Mouse (Mus musculus) liver, embryonic 11.5 days (tissue): ENCODE measurements around the gene Pdgfa. TPM values are rescaled to one million over a fixed set of nuclear protein-coding genes. Genes with fewer than 3 reads are reported as not detected.

Experiments
- ATAC-seq: fragments of 200-750 bp; cut with Nextera tagmentation; replicated peaks from 2 replicates; pipeline ENCODE4 v1.8.0; 2017; ENCODE audit warnings: moderate number of reproducible peaks, mild to moderate bottlenecking, moderate TSS enrichment, moderate library complexity; ENCODE audit not compliant: low FRiP score
- DNase-seq: peaks from one replicate; pipeline ENCODE4 v3.0.0-alpha.2; 2017; ENCODE audit warnings: low spot score
- H3K27ac ChIP-seq: fragments of 300-500 bp; sonication (generic); 2 replicates; pipeline ENCODE4 v1.5.1; 2014; ENCODE audit warnings: mild to moderate bottlenecking, low read depth, low read length, control low read depth
- H3K27me3 ChIP-seq: fragments of 300-500 bp; sonication (generic); replicated peaks from 2 replicates; pipeline ENCODE4 v1.6.1; 2014; ENCODE audit warnings: low read length, mixed read lengths; ENCODE audit not compliant: control insufficient read depth, insufficient read depth
- H3K36me3 ChIP-seq: fragments of 300-500 bp; sonication (generic); 2 replicates; pipeline ENCODE4 v1.6.1; 2014; ENCODE audit warnings: mild to moderate bottlenecking, low read length, moderate library complexity, mixed read lengths; ENCODE audit not compliant: control insufficient read depth, insufficient read depth
- H3K4me1 ChIP-seq: fragments of 300-500 bp; sonication (generic); replicated peaks from 2 replicates; pipeline ENCODE4 v1.6.1; 2014; ENCODE audit warnings: low read length, mixed read lengths; ENCODE audit not compliant: control insufficient read depth, insufficient read depth
- H3K4me2 ChIP-seq: fragments of 300-500 bp; sonication (generic); 2 replicates; pipeline ENCODE4 v1.6.1; 2014; ENCODE audit warnings: mild to moderate bottlenecking, control low read depth, moderate library complexity
- H3K4me3 ChIP-seq: fragments of 300-500 bp; sonication (generic); 2 replicates; pipeline ENCODE4 v1.5.1; 2014; ENCODE audit warnings: low read depth, low read length, control low read depth
- H3K9ac ChIP-seq: fragments of 300-500 bp; sonication (generic); 2 replicates; pipeline ENCODE4 v1.6.1; 2014; ENCODE audit warnings: low read depth, low read length, control low read depth
- H3K9me3 ChIP-seq: fragments of 300-500 bp; sonication (generic); 2 replicates; pipeline ENCODE4 v1.6.1; 2016; ENCODE audit warnings: low read length, inconsistent platforms, mixed read lengths; ENCODE audit not compliant: control insufficient read depth
- WGBS: fragments of 180-500 bp; shearing (Covaris S2); extraction: QIAGEN DNeasy Blood & Tissue Kit; methylation state at CpG from one replicate; pipeline ENCODE4 v1.1.7; 2014; 5-methylcytosine and 5-hydroxymethylcytosine counted together
- polyA plus RNA-seq: library from polyadenylated mRNA; unstranded; fragments of >200 nt; fragmentation: Nextera tagmentation; extraction: Ambion mirVana; gene quantifications from 2 replicates; pipeline ENCODE4 v1.2.1, GENCODE M21; 2014

The Pdgfa gene
- polyA plus RNA-seq = 3.4 and 5.0 TPM in 2 replicates

GRCm38 (mm10) chr5:138997171-138997788, at the start of gene Pdgfa:
Gene Pdgfa, minus strand, starts transcription at chr5:138997370.
- ATAC-seq (no peak), DNase-seq (peak; percentile 61)
- Histone ChIP-seq H3K27ac (no peak within 1 kb of the TSS), H3K27me3 (peaks cover 83% of the 10 kb centered on the region), H3K9ac (no peak within 1 kb of the TSS), H3K9me3 (no peaks in the 10 kb centered on the region), H3K4me2 (peak within 1 kb of the TSS; percentile 77), H3K36me3 (no peaks in the 10 kb centered on the region), H3K4me3 (peak within 1 kb of the TSS; percentile 64), H3K4me1 (peaks cover 16% of the 10 kb centered on the region)
- 2% methylated on average over 48 of the region's 48 CpGs for WGBS

GRCm38 (mm10) chr5:139046636-139047035, 49.5 kb upstream of the Pdgfa start:
- no peak for DNase-seq

DNA sequence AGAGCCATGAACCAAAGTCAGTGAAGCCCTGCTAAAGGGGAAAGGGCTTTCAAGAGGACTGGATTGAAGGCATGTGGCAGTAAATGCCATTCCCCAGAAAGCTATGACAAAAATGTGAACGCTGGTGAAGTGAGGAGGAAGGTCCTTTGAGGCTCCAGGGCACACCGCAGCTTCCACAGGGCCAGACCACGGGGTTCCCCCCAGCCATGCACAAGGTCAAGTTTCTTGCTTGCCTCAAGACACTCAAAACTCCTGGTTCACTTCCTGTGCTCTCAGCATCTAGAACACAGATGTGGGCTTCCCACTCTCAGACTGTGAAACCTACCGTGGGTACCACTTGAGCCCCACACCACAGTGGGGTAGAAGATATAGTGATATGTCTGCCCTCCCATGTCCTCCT, 46.4 kb upstream of the Pdgfa start:
- Histone ChIP-seq H3K36me3 (no peaks in the 10 kb centered on the region), H3K4me3 (no peak overlapping the region), H3K27ac (no peak overlapping the region), H3K4me1 (no peaks in the 10 kb centered on the region), H3K4me2 (no peak overlapping the region), H3K27me3 (no peaks in the 10 kb centered on the region), H3K9ac (no peak overlapping the region), H3K9me3 (no peaks in the 10 kb centered on the region)
- ATAC-seq (no peak), DNase-seq (no peak)
- 63% methylated on average over 4 of the region's 4 CpGs for WGBS

More at GRCm38 (mm10) chr5:139046636-139047035, 49.5 kb upstream of the Pdgfa start:
- H3K4me2 ChIP-seq = no peak overlapping the region
- 51% methylated on average over 5 of the region's 5 CpGs for WGBS
- no peak overlapping the region for H3K9ac ChIP-seq
- H3K9me3 ChIP-seq = no peaks in the 10 kb centered on the region
- no peak for ATAC-seq
- no peak overlapping the region for H3K27ac ChIP-seq
- no peaks in the 10 kb centered on the region for H3K36me3 ChIP-seq
- no peaks in the 10 kb centered on the region for H3K27me3 ChIP-seq
- no peaks in the 10 kb centered on the region for H3K4me1 ChIP-seq
- no peak overlapping the region for H3K4me3 ChIP-seq

GRCm38 (mm10) chr5:139042299-139042698, 45.1 kb upstream of the Pdgfa start:
- no peak for ATAC-seq
- no peaks in the 10 kb centered on the region for H3K9me3 ChIP-seq

GRCm38 (mm10) chr5:139035171-139035570, 38.0 kb upstream of the Pdgfa start:
- ATAC-seq (no peak), DNase-seq (no peak)
- Histone ChIP-seq H3K9ac (no peak overlapping the region), H3K4me2 (no peak overlapping the region), H3K4me1 (no peaks in the 10 kb centered on the region; the same call in 1 of the 2 replicates), H3K4me3 (no peak overlapping the region), H3K27me3 (no peaks in the 10 kb centered on the region), H3K36me3 (no peaks in the 10 kb centered on the region), H3K9me3 (no peaks in the 10 kb centered on the region), H3K27ac (no peak overlapping the region)
- 70% methylated on average over 2 of the region's 2 CpGs for WGBS

More at GRCm38 (mm10) chr5:139042299-139042698, 45.1 kb upstream of the Pdgfa start:
- Histone ChIP-seq H3K27ac (no peak overlapping the region), H3K9ac (no peak overlapping the region), H3K4me2 (no peak overlapping the region), H3K4me1 (no peaks in the 10 kb centered on the region), H3K4me3 (no peak overlapping the region), H3K36me3 (no peaks in the 10 kb centered on the region), H3K27me3 (no peaks in the 10 kb centered on the region)
- DNase-seq = no peak
- WGBS = 56% methylated on average over 12 of the region's 12 CpGs

DNA sequence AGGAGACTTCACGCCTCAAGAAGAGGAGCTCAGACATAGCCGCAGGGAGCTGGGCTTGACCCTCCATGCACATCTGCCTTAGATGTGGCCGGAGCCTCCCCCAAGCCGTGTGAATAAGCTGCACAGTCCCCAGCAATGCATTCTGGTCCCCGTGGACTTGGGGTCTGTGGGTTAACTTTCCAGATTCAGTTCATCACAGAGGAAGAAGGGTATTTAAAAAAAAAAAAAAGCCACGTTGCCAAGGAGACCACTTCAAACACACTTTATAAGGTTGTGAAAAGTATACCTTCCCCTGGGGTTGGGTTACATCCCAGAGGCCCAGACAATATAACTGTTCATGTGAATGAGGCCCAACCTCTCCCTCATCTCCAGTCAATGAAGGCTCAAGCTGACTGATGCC, 37.6 kb upstream of the Pdgfa start:
- 53% methylated on average over 6 of the region's 6 CpGs for WGBS
- H3K4me1 ChIP-seq = no peaks in the 10 kb centered on the region; the same call in 1 of the 2 replicates
- H3K4me2 ChIP-seq = no peak overlapping the region
- no peaks in the 10 kb centered on the region for H3K9me3 ChIP-seq
- ATAC-seq (no peak), DNase-seq (no peak)
- H3K9ac ChIP-seq = no peak overlapping the region
- no peaks in the 10 kb centered on the region for H3K36me3 ChIP-seq
- no peak overlapping the region for H3K27ac ChIP-seq
- H3K27me3 ChIP-seq = no peaks in the 10 kb centered on the region
- no peak overlapping the region for H3K4me3 ChIP-seq

GRCm38 (mm10) chr5:139033406-139034317, 36.5 kb upstream of the Pdgfa start:
- Histone ChIP-seq H3K27ac (no peak overlapping the region), H3K9me3 (no peaks in the 10 kb centered on the region), H3K4me3 (no peak overlapping the region), H3K4me2 (no peak overlapping the region), H3K4me1 (no peaks in the 10 kb centered on the region; the same call in 1 of the 2 replicates), H3K9ac (no peak overlapping the region), H3K36me3 (no peaks in the 10 kb centered on the region), H3K27me3 (no peaks in the 10 kb centered on the region)
- WGBS = 51% methylated on average over 14 of the region's 14 CpGs
- ATAC-seq = peak; percentile 26; the same call in 1 of the 2 replicates
- DNase-seq = no peak

DNA sequence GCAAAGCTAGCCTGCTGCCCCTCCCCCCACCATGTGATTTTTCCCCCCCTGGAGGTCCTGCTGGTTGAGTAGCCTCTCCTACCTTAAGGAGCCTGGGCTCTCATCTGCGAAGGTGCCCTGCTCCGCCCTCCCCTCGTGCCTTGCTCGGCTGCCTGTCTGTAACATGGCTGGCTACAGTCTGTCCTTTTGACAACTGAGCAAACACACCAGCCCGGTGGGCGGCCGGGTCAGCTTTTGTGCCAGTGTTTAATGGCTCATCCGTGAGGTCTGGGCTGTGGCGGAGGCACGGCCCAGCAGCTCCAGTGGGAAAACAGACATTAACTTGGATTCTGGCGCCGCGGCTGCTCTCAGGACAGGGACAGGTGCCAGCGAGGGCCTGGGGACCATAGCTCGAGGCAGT, 30.4 kb upstream of the Pdgfa start:
- Histone ChIP-seq H3K9me3 (no peaks in the 10 kb centered on the region), H3K9ac (no peak overlapping the region), H3K27ac (no peak overlapping the region), H3K27me3 (no peaks in the 10 kb centered on the region), H3K4me1 (no peaks in the 10 kb centered on the region), H3K36me3 (no peaks in the 10 kb centered on the region), H3K4me3 (no peak overlapping the region), H3K4me2 (no peak overlapping the region)
- no peak for DNase-seq
- ATAC-seq = no peak
- WGBS = 73% methylated on average over 15 of the region's 15 CpGs
